Mouse (Mus musculus) regulatory T cell (primary cell): ENCODE measurements at regions not wholly inside any gene's neighbourhood (a gene's known extent, or its start where the extent isn't known, plus 50 kb on each side); places are given as distances from the start of the nearest gene placed in this dataset.
"Not testable (repeated sequence)": the region's sequence is repeated elsewhere in the genome, so short reads cannot be mapped to it uniquely, and the experiment has no call there.

Source experiments
- in situ Hi-C: fragments of 300-600 bp; cut with MboI, MseI; formaldehyde crosslinking; loops from one replicate; pipeline ENCODE4 v1.15.1; 2025; ENCODE audit warnings: high pct_unique_total_duplicates

DNA sequence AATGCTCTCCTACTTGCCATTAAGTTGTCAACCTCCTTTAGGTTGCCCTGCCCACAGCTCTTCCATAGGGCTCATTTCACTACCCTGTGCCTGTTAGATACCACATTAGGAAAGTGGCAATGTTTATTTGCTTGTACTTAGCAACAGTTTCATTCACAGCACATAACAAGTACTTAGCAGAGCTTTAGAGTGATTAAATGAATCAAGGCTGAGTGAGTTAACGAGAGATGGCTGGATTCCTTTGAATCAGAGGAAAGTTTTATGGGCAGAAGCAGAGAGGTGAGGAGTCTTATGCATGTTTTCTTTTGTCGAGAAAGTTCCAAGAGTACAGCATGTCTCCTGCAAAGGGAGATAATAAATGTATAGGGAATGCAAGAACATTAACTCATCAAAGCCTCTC lies 60.5 kb downstream of the Ptgs2 start:
- in situ Hi-C loops, result no loop called here

DNA sequence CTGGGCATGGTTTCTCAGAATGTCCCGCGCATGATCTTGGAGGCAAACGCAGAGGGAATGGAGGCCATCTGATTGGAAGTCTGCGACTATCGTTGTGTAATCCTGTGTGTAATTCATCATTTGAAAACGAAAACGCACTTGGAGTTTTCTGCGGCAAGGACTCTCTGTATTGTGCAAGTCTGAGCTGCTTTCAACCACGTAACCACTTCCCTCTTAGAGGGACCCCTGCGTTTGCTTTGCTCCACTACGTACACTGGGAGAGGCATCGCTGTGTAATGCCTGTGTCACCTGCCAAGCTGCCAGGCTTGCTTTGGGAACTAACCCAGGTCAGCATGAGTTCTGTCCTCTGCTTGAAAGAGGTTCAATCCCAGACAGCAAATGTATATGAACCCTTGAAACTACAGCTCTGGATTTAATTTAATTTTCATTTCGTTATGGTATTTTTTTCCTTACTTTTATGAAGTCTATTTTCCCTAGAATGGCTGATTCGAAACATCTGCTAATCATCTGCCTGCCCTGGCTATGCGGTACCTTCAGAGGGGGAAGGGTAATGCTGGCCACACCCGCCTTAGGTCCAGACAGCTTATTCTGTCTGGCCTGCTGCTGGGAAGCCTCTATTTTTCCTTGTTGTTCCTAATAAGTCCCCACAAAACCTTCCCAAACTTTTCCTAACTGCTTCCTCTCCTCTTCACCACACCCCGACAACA lies 65.2 kb downstream of the Ptgs2 start:
- in situ Hi-C loops, result no loop called here

DNA sequence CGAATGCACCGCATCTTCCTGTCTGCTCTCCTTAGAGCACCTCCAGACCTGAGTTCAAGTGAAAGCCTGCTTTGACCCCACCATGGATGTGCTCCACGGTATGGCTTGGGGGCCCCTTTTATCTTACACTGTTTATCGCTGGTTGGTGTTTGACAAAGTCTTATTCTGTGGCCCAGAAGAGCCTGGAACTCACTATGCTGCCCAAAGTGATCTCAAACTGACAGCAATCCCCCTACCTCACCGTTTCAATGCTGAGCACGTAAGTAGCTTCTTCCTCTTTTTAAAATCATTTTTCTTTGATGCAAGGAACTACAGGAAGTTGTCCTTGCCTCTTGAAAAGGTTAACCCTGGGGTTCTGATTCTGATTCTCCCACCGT lies 65.8 kb downstream of the Ptgs2 start:
- in situ Hi-C loops, result no loop called here

DNA sequence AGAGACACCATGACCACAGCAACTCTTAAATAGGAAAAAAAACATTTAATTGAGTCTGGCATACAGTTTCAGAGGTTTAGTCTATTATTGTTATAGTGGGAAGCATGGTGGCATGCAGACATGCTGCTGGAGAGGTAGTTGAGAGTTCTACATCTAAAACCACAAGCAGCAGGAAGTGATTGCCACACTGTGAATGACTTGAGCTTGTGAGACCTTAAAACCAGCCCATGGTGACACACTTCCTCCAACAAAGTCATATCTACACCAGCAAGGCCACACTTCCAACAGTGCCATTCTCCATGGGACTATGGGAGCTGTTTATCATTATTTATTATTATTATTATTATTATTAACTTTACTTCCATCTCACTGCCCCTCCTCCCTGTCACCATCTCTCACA lies 67.3 kb downstream of the Ptgs2 start:
- in situ Hi-C loops, result no loop called here

DNA sequence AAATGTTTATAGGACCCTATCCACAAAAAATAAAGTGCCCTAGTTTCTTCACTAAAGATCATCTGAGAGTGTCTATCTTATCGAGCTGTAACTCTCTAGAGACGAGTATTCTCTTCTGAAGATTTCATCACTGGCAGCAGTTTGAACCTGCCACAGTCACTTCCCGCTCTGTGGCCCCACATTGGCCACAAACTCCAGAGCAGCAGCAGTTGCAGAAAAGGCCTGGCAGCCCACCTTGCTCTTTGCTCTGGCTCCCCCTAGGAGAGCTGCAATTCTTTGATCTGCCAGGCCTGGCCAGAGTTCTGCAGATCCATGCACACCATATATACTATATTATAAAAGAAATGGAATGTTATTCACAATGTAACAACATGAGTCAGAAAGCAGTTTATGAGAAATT lies 74.4 kb downstream of the Ptgs2 start:
- in situ Hi-C loops, result no loop called here

DNA sequence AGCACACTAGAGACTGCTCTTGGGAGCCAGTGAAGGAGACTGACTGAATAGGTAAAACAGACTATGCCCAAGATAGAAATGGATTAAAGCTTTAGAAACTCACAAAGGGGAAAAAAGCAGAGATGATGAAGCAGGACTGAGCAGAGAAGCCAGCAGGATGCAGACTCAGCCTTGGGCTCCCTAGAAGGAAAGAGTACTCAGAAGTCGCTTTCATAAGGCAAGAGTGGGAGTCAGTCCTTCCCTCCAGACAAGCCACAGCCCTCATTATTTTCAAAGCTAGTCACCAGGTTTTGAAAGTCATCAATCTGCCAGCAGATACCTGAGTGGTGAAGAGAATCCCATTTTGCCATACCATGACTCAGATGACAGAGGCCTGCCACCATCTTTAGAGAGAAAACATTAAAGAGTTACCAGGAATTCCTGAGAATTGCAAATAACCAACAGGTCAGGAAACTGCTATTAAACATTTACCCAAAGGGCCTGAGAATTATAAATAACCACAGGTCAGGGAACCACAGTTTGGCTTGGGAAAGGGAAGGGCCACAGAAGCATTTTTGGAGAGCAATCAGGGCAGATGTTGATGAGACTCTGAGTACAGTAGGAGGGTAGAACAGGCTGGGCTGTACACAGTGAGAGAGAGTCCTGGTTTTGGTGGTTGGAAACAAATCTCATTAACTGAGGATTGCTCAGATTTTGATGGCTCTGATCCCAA lies 77.4 kb downstream of the Ptgs2 start:
- in situ Hi-C loops, result no loop called here

DNA sequence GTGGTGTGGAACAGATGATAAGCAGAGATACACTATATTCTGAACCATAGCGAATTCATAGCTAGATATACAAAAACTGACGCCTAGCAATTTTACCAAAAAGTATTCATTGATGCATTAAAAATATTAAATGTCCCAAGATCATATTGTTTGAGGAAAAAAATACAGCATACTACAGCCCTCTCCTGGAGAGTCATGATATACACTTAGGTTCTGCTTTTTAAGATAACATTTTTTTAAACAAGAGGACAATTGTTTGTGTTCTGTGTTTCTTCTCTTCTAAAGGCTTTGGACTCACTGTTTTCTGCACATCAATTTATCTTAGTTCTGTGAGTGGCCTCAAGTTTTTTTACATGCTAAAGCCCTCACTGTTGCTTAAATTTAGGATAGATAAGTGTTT lies 102.2 kb downstream of the Ptgs2 start:
- in situ Hi-C loops, result no loop called here

DNA sequence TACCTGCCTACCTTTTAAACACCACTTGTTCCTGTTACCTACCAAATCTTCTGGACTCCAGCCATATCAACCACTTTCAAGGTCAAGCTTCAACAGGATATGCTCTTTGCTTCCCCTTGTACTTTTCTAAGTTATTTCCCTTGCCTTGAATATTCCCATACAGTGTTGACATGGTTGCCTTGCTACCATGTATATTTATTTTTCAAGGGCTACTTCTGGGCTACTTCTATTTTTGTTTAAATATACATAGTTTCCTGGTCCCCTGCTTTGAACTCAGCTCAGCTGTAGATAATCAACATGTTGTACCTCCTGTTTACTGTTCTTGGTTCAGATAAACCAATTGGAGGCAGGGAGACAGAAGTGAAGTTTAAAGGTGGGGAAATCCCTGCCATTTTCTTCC lies 106.8 kb upstream of the Pdc start:
- in situ Hi-C loops, result no loop called here

DNA sequence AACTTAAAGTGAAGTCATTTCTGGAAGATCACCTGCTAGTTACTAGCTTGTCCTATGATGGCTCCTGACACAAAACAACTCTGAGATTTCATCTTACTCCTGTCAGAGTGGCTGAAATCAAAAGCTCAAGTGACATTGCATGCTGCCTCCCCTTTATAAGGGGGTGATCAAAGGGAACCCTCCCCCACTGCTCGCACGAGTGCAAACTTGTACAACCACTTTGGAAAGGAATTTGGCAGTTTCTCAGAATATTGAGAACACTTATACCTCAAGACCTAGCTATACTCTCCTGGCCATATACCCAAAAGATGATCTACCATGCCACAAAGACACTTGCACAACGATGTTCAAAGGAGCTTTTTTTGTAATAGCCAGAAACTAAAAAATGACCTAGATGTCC lies 102.5 kb upstream of the Pdc start:
- in situ Hi-C loops, result no loop called here

DNA sequence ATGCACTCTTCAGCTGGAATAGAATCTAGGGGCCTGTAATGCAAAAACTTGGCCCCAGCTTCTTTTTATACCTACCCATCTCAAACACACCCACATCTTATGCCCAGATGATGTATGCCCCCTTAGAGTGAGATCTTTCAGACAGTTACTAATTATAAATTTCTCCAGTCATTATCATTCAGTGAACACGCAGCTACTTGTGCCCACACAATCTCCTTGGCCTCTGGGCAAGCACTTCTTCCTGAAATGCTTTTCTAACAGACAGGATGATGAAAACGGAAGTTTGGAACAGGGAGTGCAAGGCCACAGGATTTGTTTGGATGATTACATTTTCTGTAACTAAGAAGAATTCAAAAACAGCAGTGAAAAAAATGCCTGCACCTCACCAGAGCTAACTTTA lies 100.4 kb upstream of the Pdc start:
- in situ Hi-C loops, result no loop called here

DNA sequence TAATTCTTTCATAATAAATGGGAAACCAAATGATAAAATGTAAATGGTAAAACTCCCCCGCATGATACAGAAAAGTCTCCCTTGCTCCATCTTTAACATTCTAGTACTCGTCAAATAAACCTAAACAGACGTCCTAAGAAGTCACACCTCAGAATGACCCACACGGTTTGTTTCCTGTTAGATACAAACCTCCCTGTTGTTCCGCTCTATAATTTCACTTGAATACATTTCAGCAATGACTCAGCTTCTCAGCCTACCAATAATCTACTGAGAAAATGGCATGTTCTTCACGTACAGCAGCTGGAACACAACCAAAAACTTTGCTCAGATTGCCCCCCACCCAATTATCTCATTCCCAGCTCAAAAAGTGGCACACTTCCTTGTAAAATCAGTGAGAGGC lies 93.7 kb upstream of the Pdc start:
- in situ Hi-C loops, result no loop called here

DNA sequence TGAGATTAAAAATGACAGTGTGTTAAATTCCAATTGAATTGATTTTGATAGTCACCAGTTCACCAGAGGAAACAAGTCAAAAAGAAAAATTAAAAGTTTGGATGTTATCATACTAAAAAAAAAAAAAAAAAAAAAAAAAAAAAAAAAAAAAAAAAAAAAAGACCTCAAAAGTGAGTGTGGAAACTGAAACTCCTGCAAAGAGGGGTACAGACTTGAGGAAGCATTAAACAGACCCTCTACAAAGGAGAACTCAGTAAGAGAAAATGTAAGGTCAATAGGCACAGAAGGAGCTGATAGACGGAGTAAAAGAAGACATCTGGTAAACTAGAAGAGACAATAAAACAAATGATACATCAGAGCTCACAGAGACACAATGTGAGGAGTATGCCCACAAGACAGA lies 79.7 kb upstream of the Pdc start:
- in situ Hi-C loops, result not testable (repeated sequence)

DNA sequence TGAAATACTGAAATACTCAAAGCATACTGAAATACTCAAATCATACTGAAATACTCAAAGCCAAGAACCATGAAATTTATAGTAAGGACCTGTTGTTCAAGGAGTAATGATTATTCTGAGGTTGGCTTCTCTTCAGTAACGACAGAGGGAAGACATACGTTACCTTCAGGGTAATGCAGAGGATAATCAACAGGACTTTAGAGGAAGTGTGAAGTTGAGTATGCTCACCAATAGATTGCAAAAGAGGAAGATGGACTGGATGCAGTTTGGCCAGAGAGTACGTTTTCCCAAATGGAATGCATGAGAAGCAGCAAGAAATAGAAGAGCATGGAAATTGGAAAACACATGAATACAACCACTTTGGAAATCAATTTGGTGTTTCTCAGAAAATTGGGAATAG lies 79.1 kb upstream of the Pdc start:
- in situ Hi-C loops, result no loop called here

DNA sequence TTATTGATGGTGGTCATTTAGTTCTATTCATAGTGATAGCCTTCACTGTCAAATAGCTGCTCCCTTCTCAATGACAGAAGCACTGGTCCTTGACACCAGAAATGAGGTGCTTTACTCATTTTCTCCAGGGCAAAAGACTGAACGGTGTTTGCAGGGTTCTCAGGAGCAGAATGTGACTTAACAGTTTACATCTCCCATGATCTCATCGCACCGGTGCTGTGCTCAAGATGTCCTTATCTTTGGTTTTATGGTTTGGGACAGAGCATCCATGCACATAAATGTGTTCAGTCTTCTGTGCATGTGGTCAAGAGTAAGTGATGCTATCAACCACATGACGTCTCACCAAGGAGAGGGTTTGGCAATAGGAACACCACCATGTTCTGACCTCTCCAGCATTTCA lies 78.1 kb upstream of the Pdc start:
- in situ Hi-C loops, result no loop called here

DNA sequence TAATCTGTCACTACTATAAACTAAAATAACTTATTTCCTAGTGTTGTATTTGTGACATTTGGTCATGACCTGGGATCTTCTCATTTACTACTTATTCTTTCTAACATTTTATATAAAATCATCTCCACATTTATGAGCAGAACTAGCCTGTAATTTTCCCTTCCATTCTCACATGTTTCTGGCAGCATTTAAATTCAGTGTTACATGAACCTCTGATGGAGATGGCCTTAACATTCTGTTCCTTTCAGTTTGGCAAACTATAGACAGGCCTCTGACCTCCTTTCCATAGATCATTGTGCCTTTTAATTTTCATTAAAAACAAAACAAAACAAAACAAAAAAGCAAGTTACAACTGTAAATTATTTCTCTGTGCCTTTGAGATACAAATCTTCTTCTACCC lies 77.1 kb upstream of the Pdc start:
- in situ Hi-C loops, result no loop called here

DNA sequence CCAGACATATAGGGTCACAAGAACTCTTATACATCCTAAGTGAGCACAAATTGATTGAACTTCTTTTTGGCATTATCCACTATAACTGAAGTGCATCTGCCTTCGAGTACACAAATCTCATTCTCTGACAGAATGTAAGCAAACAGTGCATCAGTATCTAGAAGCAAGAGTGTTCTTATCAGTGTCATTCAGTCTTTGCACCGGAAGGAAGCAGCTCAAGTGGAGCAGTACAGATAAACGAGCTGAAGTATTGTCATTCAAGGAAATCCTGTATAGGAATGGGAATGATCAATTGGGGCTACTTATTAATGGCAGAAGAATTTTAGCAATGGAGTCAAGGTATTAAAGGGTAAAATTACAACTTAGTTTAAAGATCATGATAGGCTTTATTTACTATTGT lies 74.3 kb upstream of the Pdc start:
- in situ Hi-C loops, result no loop called here

DNA sequence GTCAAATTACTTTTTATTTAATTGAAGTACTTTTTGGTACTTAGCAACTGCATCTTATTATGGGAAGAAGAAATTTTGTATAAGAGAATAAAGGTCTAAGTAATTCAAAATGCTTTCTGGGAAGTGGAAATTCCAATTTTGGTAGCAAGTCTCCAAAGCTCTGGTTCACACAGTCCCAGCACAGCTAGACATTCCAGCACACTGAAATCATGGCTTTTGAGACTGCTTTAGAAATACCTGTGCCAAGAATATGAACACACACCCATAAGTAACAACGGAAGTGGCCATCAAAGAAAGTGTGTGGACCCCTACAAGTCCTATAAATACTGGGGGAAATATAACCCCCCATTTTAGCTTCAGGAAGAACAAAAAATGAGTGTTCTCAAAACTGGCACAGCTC lies 67.8 kb upstream of the Pdc start:
- in situ Hi-C loops, result no loop called here

DNA sequence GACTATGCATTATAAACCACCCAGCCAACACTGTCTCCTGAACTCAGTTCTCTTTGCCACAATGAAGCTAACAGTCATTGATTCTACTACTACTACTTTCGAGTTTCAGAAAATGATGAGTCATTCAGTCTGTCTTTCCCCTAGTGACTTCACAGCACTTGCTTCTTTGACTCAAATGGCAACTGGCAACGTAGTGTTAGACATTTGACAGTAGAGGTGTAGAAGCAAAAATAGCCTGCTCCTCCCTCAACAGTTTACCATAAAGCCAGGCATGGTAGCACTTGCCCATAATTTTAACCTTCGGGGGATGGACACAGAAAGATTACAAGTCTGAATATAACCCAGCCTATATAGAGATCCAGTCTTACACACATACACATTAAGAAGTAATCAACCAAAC lies 67.3 kb upstream of the Pdc start:
- in situ Hi-C loops, result no loop called here

DNA sequence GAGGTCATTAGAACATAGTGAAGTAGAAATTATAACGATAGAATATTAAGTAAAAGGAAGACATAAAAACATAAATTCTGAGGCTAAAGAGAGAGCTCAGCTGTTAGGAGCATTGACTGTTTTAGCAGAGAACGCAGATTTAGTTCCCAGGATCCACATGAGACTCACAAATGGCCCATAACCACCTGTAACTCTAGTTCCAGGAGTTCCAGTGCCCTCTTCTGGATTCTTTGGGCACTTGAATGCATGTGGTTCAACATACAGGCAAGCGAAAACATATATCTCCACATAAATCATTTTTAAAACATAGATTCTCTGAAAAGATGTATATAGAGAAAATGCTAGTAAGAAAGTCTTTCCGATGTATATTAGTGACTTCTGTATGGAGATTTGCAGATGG lies 61.6 kb upstream of the Pdc start:
- in situ Hi-C loops, result no loop called here

DNA sequence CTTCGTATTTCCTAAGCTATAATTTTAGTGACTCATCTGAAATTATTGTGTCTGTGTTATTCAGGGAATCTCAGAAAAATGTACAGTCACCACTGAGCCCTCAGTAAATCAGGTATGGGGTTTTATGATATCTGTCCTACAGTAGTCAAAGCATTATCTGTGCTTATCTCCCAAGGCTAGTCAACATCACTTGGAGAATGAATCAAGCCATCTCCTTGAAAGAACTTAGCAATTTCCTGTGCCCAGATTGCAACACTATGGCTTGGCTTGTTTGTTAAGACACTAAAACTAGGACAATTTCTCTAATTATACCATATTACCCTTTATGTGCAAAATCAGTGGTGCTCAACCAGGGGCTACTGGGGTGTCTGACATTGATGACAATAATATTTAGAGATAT lies 58.9 kb upstream of the Pdc start:
- in situ Hi-C loops, result loop anchor here (10.0 kb wide), 1 partner anchor 406 kb away; no protein-coding TSS in a partner anchor

DNA sequence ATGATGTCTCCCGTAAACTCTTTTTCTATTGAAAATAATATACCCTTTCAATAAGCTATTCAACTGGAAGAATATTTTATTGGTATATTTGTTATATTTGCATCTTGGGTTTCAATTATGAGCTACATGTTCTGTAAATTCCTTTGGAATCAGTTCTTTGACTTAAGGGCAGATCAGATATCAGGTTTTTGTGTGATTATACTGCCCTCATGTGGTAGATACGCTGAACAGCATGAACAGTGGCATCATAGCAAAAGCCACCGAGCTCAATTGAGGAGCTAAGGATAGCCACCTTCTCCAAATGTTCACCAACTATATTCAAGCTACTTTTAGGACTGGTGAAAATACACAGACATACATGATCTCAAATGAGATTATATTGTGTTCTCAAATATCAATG lies 52.7 kb upstream of the Pdc start:
- in situ Hi-C loops, result loop anchor here (10.0 kb wide), 1 partner anchor 412 kb away; no protein-coding TSS in a partner anchor

DNA sequence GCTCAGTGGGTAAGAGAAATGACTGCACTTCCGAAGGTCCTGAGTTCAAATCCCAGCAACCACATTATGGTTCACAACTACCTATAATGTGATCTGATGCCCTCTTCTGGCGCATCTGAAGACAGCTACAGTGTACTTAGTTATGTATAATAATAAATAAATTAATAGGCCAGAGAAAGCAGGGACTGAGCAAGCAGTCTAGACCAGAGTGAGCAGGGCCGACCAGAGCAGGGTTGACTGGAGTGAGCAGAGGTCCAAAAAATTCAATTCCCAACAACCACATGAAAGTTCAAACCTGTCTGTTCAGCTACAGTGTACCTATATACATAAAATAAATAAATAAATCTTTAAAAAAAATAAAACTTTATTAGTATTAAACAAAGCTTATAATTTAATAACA lies 52.2 kb upstream of the Pdc start:
- in situ Hi-C loops, result loop anchor here (10.0 kb wide), 1 partner anchor 412 kb away; no protein-coding TSS in a partner anchor
